Mouse (Mus musculus): ENCODE measurements around the gene P2ry6.

Gene P2ry6

DNA sequence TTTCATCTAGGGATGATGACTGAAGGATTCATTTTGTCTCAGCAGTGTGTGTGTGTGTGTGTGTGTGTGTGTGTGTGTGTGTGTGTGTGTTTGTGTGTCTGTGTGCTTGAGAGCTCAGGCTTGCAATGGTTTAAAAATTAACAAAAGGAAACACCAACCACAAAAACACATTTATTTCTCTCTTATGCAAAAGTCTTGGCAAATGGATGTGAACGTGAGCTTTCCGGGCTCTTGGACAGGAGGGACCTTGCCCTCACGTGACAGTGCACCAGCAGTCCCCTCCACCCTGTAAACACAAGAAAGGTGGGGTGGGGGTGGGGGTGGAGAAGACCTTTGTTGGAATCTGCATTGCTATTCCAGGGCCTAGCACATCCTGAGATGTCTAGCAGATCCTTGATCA lies 37.0 kb downstream of the P2ry6 start:
- no peak for DNase-seq

DNA sequence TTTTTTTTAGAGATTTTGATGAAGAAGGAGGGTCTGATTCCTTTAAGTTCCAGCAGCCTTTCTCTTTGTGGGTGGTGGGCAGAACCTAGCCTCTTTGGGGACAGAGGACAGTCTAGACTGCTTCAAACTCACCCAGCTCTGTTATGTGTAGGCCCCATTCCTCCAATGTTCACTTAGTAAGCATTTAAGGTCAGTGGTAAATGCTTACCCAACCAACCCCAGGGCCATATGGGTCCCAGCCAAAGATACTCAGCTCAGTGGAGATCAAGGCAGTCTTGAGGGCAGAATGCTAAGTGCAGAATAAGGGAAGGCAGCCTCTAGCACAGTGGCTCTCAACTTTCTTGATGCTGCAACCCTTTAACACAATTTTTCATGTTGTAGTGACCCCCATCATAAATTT lies 40.9 kb downstream of the P2ry6 start:
- DNase-seq: no peak

GRCm38 (mm10) chr7:100932481-100933007 lies 41.9 kb downstream of the P2ry6 start:
- DNase-seq: peak; percentile 34

DNA sequence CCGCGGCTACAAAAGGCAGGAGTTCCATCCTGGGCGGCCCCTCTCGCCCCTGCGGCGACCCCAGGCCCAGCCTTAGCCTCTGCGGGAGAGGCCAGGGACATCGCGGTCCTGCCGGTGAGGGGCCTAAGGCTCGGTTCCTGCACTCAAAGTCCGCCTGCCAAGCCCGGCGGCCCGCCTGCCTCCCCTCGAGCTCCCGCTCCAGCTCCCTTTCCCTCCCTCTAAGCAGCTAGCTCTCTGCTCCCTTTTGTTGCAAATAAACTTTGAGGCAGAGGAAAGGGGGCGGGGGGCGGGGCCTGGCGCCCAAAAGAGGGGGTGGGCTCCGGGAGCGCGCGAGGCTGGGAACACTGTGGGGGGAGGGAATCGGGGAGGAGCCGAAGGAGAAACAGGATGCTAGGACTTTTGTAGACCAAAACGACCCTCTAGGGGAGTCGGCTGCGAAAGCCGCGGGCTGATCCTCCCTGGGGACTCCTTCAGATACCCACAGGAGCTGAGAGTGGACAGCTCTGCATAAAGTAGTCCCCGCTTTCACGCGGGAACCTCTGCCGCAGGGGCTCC lies 42.4 kb downstream of the P2ry6 start, which contains the start of gene Arhgef17:
TSS of gene Arhgef17 (minus strand) at position 182 of the 555 bp plus-strand sequence.
- DNase-seq: no peak

DNA sequence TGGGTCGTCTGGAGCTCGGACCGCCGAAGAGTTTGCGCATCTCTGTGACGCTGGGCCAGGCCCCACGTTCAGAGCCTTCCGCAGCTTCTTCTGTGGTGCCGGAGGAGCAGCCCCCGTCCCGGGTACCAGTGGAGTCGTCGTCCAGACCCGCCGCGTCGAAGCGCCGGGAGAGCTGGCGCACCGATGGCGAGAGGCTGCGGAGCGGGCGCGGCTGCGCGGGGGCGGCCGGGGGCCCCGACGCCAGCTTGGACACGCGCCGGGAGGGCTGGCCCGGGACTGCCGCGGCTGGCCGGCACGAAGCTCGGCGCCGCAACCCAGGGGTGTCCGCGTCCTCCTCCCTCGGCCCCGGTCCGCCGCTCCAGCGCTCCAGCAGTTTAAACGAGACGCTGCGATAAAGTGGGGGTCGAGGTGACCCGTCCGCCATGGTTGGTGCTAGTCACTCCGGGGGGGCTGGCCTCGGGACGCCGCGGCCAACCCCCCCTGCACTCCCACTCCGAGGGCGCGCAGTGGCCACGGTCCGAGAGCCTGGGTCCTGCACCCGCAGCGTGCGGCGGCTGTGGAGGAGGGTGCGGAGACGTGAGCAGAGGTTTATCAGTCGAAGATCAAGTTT lies 43.0 kb downstream of the P2ry6 start:
- no peak for DNase-seq

DNA sequence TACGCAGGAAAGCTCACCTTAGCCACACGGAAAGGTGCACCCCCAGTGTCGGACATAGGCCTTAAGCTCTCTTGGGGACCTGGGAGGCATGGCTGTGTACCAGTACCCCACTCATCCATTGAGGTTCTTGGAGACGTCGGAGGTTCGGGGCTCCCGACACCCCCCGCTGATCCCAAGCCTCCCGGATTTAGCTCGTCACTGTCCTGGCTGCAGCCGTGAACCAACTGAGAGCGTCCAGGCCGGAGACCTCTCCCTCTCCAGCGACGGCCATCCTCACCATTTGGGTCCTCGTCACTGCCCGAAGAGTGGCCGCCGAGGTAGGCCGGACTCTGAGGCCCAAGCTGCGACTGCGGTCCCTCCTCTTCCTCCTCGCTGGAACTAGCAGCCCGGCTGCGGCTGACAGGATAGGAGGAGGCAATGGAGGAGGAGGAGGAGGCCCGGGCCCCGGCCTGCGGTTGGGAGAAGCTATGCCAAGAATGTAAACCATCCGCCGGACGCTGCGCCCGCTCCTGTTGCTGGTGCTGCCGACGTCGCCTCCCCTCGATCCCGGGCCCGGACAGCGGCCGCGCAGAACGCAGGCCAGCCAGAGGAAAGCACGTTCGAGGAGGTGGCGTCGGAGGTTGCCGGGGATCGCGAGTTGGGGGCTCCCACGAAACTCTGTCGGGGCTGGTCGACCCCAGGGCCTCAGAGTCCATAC lies 43.7 kb downstream of the P2ry6 start:
- DNase-seq: no peak

GRCm38 (mm10) chr7:100929639-100930303 lies 44.7 kb downstream of the P2ry6 start:
- DNase-seq: no peak

DNA sequence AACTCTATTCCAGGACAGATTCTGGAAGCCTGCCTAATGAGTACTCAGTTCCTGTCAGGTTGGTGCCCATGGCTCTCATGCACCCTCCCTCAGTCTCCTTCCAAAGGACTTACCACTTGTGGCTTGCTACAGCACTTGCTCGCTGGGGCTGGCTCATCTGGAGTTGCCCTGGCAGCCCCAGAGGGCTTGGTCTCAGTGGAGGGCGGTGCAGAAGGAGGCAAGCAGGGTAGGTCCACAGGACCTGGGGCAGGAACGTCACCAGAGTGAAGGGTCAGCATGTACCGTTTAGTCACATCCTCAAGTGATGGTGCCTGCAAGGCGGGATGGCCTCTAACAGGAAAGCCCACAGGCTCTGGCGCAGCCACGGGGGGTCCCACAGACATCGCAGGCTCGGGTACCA lies 46.0 kb downstream of the P2ry6 start:
- no peak for DNase-seq

DNA sequence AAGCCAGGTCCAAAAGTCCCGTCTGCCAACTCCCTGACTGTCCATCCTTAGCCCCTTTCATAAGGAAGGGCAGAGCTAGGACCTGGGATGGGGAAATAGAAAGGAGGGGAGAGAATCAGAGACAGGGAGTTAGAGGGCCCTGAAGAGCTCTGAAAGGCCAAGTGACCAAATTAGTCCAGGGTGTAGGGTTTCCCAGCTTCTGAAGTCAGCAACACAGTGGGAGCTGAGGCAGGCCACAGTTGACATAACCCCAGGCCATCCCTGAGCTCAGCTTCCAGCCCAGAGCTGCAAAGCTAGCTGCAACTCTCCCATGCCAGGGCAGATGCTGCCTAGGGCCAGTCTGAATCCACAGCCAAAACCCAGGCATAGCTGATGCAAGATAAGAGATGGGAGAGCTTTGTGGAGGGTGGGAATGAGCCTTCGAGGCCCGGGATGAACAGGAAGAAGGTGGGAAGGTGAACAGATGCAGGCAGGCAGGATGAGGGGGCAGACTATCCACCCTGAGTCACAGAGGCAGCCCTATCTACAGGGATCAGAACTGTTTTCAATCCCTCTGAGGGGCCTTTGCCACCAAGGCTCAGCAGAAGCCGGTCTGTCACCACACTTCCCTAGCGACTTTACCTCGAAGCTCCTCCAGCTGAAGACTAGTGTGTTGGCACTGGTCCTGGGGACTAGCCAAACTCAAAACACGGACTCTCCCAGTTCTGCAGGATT lies 47.0 kb downstream of the P2ry6 start:
- no peak for DNase-seq

- no peak for DNase-seq
Observed at GRCm38 (mm10) chr7:100926311-100926923, 48.0 kb downstream of the P2ry6 start.

- no peak for DNase-seq
Observed at GRCm38 (mm10) chr7:100924674-100925445, 49.6 kb downstream of the P2ry6 start.

DNA sequence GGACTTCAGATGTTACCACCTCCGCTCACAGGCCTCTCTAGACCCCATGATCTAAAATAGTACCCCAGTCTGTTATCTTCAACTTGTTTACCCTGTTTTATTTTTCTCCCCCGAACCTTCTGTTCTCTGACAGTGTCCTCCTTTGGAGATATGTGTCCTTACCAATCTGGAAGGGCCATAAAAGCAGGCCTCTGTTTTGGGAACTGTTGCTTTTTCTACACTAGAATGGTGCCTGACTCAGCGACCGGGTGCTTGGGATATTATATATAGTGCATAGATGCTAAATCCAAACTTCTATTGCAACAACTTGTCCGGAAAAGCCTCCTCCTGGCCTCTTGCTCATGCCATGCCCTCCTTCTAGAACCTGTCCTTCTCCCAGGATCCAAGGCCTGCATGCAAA lies 50.2 kb downstream of the P2ry6 start:
- DNase-seq: no peak

GRCm38 (mm10) chr7:100922907-100923306 lies 51.5 kb downstream of the P2ry6 start:
- DNase-seq: no peak

DNA sequence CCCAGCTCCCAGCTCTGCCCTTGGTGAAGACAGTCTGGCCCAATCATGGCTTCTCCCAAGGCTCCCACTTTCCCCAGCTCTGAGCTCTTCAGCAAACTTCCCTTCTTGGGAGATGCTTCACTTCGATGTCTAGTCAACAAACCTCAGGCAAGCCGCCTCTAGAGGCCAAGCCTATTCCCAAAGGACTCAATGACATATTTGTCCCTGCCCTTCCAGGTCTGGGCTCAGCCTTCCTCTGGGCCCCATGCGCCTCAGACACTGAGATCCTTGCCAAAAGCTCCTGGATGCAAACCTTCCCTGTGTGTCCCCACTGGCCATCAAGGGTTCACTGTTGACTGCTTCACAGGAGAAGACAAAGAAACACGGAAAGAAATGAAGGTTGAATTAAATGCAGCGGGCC lies 53.2 kb downstream of the P2ry6 start:
- no peak for DNase-seq

DNA sequence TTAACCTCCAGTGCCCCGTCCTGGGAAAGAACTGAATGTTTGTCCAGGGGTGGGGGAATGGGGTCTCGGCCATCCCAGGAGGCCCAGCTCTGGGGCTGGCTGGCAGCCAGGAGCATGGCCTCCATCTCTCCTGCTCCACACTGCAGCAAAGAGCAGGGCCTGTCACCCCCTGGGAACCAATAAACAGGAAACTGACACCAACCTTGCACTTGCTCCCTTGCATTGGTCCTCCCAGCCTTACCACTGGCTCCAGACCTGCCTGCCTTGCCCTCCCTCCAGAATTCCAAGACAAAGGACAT lies 54.7 kb downstream of the P2ry6 start:
- no peak for DNase-seq

DNA sequence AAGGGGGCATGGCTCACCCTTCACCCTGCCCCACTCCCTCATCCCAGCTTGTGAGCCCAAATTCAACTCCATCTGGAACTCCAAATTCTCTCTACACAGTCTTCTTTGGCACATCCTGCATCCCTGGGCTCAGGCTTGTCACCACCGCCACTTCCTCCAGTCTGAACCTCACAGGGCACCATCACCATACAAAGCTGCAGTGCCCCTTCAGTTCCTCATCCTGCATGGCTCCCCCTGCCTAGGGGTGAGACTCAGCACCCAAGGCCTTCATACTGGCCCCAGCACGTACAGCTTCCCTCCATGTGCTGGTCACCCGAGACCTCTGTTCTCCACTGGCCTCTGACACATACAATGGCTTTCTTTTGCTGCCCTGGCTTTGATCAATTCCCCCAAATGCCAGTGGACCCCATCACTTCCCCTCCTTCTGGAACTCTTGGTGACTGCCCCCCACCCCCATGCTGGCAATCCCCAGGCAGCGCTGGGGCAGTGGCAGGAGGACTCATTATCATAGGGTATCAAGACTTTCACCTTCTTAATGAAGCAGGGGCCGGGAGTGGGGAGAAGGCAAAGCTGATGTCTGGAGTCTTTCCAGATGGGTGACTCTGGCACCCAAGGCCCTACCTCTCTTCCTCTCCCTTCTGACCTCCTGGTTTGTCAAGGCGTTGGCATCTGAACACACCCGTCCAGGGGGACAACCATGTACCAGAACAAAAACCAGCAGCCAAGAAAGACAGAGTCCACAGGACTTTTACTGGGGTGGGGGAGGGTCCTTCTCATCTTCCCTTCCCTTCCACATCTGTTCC lies 55.2 kb downstream of the P2ry6 start:
- no peak for DNase-seq

- no peak for DNase-seq
Observed at GRCm38 (mm10) chr7:100918176-100918575, 56.3 kb downstream of the P2ry6 start.

GRCm38 (mm10) chr7:100917751-100918150 lies 56.7 kb downstream of the P2ry6 start:
- no peak for DNase-seq

- no peak for DNase-seq
Observed at GRCm38 (mm10) chr7:100916526-100916925, 57.9 kb downstream of the P2ry6 start.

DNA sequence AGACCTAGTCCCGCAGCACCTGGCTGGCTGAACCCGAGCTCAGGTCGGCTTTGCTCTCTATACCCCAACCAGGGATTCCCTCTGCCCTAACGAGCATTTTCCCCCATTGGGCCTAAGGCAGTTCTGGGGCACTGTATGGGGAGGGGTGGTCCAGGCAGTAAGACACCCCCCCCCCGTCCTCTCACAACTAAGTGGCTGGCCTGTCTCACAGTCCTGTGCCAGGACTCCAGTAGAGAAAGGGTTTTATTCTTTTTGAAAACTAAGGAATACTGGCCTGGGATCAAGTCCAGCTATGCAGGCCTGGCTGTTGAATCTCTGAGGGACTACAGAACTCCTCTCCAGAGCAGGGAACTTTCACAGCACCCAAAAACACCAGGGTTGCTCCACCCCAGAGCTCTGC lies 59.2 kb downstream of the P2ry6 start:
- DNase-seq: no peak

DNA sequence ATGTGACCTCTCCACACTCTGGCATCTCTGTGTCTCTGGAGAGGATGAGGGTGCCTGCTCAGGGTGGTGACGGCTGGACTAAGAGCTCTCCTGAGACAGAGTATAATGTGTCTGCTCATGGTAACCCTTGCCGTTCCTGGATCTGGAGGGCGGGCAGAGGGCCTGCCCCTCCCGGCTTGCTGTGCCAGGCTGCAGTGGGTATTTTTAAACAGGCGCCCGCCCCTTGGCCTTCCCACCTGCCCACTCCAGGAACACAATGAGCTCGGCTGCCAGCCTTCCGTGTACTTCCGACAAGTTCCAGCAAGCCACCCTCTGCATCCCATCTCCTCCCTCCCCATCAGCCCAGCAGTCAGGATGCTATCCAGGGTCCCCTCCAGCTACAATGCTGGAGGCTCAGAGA lies 62.7 kb downstream of the P2ry6 start:
- no peak for DNase-seq

All from cerebellum, adult 9-10 months (tissue).